Mouse (Mus musculus) thymus, postnatal 0 days (tissue): ENCODE data around the gene Rbm15. TPM values are rescaled to one million over a fixed set of nuclear protein-coding genes. Genes with fewer than 3 reads are reported as not detected.
A peak's percentile ranks its signal among the peaks of the same experiment; 100 is the strongest.
"Not testable (repeated sequence)": the region's sequence is repeated elsewhere in the genome, so short reads cannot be mapped to it uniquely, and the experiment has no call there.

ENCODE experiments used
- DNase-seq: peaks from one replicate; pipeline ENCODE4 v3.0.0-alpha.2; 2015; ENCODE audit warnings: low spot score
- polyA plus RNA-seq: library from polyadenylated mRNA; unstranded; fragments of >200 nt; fragmentation: Nextera tagmentation; extraction: Ambion mirVana; gene quantifications from 2 replicates; pipeline ENCODE4 v1.2.1, GENCODE M21; 2015

Rbm15 gene
- polyA plus RNA-seq, 1 experiment from 2014 or later = 20.3 TPM

DNA sequence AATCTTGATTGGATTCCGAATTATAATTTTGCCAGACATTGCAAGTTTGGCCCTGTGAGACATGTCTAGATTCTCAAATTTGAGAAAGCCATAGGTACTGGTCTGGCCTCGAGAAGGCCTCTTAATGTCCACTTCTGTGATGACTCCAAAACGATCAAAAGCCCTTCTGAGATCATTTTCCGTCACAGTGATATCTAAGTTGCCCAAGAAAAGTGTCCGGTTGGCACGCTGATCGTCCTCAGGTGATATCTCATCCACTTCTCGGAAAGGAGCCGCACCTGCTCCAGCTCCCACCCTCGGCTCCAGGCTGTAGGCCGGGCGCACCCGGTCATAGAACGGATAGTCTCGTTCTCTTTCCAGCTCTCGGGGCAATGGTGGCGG, 1.7 kb downstream of the Rbm15 start:
- no peak for DNase-seq

DNA sequence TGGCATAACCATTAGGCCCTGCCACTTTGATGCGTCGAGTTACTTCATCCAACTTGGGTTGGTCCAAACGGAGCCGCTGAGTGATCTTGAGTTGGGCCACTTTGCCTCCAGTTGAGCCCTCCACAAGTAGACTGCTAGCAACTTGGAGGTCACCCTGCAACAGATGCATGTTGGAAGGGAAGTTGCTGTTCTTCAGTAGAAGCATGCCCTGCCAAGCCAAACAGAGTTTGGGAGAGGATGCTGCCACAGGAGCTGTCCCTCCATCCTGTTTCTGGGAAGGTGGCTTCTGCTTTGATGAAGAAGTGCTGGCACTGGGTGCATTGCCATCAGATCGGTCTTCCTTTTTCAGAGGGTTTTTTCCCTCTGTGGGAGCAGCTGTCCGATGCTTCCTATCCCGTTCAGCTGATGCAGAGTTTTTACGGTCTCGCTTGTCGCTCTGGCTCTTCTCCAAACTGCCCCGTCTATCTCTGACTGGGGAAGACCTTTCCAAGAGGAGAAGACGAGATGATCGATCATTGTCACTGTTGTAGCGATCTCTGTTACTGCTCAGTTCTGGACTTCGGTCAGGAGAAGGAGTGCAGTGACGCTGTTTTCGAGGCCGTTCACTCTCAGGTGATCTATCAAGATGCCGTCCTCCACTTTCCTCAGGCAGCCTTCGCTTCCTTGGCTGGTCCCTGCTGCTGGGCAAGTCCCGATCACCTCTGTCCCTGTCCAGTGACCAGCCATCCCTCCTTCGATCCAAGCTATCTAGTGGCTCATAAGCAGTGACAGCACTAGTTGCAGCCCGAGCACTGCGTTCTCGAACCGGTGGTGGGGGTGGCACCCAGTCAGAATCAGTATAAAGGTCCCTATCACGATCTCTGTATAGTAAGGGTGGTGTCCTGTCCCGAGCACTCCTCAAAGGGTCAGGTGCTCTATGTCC, 2.7 kb downstream of the Rbm15 start:
- no peak for DNase-seq

DNA sequence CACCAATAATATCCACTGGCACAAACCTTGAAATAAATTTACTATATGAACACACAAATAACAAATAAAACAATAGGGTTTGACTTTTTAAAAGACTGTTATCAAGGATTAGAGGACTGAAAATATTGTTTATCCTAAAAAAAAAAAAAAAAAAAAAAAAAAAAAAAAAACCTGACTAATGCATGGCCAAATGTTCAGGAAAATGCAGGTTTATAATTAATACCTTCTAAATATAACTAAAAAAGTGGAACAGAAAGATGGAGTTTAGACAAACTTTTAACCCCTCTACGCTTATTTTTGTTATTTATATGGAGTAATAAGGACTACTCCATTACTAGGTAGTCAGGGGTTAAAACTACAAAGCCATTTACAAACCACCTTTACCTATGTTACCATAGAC, 7.0 kb downstream of the Rbm15 start:
- DNase-seq = no peak

DNA sequence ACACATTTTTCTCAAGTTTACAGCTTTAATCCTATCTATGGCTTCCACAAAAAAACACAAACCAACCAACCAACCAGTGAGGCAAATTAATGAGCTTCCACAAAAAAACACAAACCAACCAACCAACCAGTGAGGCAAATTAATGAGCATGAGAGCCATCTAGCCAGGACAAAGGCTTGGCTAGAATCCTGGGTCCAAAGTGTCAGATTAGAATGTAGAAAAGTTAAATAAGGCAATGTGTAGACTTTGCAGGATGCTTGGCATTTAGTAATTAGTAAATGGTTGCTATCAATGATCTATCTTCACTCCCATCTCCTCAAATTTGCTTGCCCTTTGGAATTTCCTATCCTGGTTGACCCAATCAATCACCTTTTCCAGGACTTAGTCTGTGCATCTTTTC, 11.7 kb downstream of the Rbm15 start:
- DNase-seq = no peak

DNA sequence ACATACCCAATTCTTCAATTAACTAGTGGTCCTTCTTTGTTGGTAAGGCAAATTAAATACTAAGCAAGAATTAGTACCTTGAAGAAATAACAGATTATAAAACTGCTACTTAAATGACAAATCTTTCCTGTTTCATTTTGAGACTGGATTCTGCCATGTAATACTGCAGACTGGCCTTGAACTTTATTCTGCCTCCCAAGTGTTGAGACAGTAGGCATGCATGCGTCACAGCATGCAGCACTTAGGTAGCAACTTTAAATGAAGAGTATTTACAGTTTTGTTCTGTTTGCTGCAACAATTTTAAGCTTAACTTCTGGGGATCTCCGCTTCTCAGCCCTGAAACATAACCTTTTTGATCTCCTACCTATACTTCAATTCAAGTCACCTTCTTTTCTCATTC, 12.3 kb downstream of the Rbm15 start:
- DNase-seq = no peak

DNA sequence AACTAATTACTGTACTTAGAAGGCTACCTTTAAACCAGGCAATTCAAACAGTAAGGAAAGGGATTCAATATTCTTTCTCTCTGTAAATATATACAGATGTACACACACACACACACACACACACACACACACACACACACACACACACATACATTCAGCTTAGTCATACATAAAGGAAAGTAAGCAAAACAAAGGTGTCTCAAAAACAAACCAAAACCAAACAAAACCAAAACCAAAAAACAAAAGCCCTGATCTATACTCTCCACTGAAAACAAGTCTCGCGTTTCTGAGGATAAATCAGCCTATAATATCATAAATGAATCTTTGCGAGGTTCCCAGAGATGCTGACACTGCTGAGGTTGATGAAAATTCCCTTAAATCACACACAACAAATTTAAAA, 16.1 kb downstream of the Rbm15 start:
- DNase-seq = no peak

DNA sequence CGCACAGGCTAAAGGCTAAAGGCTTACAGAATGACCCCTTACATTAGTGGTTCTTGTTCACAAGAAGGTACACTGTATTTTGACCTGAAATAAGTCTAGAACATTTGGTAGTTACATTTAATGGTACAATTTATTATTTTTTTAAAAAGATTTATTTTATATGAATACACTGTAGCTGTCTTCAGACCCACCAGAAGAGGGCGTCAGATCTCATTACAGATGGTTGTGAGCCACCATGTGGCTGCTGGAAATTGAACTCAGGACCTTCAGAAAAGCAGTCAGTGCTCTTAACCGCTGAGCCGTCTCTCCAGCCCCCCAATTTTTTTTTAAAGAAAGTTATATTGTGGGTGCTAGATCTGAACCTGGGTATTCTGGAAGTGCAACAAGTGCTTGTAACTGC, 36.6 kb downstream of the Rbm15 start:
- DNase-seq = not testable (repeated sequence)

DNA sequence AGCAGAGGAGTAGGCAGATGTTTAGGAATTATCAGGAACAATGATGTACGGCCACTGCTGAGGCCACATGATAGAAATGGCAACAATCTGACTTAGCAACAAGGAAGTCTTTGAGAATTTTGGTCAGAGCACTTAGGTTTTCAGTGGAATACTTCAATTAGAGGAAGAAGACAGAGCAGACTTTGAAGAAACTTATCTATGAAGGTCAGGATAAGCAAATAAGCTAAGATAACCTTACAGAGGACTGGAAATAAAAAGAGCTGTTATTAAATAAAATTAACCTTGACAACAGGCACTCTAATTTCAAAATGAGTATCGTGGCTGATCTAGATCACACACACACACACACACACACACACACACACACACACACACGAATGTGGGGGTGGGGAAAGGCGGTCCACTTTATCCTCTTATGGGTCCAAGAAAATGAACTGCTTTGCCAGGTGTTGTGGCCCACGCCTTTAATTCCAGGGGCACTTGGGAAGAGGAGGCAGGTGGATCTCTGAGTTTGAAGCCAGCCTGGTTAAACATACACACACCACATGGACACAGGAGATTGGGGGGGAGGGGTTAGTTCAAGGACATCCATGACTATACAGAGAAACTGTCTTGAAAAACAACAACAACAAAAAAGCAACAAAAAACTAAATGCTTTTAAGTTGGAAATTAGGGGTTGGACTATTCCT, 37.7 kb downstream of the Rbm15 start:
- no peak for DNase-seq

DNA sequence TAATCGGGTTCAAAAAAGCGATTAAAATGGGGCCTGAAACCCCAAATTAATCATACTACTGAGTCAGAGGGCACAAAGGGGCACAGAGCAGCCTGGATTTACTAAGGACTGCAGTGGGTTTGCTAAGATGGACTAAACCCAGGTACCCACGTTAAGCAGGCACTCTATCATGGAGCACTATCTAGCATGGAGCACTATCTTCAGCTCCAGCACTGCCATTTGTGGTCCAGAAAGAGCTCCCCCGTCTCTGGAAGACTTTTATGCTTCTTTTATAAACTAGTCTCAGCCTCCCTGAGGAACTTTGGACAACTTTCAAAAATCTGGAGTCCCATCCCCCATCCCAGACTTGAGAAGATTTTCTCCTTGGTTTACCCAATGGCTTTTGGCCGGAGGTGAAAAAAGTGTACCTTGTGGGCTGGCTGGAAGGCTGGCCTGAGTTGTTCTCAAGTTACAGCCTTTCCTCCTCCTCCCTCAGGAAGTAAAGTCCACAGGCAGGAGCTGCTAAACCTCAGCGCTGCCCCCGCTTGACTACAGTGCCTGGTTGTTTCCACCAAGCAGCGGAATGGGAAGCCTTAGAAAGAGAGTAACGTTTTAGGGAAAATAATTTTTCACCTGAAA, 42.6 kb downstream of the Rbm15 start, which contains the start of gene Slc16a4:
Gene Slc16a4, plus strand, starts transcription at position 467 of the 618 bp plus-strand sequence.
- no peak for DNase-seq

DNA sequence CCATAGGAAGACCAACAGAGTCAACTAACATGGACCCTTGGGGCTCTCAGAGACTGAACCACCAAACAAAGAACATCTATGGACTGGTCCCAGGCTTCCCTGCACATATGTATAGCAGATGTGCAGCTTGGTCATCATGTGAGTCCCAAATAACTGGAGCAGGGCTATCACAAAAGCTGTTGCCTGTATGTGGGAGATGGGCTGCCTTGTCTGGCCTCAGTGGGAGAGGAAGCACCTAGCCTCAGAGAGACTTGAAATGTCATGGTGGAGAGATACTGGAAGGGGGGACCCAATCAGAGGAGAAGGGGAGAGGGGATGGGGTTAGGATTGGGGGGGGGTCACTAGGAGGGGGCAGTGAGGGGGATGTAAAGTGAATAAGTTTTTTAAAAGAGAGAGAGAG, 46.1 kb downstream of the Rbm15 start:
- no peak for DNase-seq

DNA sequence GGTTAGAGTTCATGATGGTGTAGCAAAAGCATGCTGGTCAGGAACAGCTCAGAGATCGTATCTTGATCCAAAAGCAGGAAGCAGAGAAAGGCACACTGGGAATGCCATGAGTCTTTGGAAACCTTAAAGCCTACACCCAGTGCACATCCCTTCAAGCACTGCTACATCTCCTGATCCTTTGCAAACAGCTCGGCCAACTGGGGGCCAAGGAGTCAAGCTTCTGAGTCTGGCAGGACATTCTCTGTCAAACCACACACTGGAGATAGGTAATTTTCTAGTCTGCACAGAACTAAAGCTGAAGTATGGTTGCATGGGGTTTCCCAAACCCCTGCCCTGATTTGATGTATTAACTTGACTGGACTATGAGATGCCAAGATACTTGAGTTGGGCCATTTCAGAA, 47.4 kb downstream of the Rbm15 start:
- no peak for DNase-seq

DNA sequence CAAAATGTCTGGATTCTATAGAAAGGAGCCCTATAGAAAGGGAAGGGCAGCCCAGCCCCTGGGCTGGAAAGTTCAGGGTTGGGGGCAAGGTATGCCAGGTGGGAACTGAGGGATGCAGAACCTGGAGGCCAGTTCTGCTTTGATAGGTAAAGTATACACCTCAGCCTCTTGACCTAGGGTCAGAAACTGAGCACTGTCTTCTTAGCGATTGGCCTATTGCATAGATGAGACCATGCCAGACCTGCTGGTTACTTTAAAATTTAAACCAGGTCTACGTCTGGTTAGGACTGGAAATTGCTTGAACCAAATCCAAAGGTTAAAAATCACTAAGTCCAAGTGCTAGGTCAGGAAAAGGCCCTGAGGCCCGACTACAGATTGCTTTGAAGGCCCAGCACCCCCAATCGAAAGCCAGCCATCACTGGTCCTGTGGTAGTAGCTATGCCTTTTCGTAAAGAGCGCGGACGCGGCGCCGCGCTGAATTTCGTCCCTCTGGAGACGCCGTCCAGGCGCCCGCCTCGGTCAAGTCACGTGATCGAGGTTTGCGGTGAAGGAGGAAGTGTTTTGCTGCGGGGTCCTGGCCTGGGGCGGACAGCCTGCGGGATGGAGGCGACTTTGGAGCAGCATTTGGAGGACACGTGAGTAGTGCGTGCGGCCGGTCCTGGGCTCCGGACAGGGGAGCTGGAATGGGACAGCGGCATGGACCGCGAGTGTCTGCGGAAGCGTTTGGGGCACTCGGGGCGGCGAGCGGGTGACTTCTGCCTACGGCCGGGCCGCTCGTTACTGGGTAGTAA, 54.8 kb downstream of the Rbm15 start, which contains the start of gene Lamtor5:
Gene Lamtor5, plus strand, starts transcription at position 380 of the 791 bp plus-strand sequence.
- peak; percentile 88 for DNase-seq

DNA sequence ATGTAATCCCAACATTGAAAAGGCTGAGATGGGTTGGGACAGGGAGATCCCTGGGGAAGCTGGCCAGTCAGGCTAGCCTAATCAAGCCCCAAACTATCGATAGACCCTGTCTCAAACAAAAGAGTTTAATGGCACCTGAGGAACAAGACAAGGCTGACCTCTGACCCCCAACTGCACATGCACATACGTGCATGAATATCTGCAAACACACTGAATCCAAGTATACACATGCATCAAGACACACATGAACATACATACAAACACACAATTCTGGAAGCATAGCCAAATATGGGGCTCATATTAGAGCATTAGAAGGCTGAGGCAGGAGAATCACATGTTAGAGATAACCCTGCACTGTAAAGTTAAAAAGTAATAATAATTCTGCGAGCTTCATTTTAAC, 56.8 kb downstream of the Rbm15 start:
- no peak for DNase-seq

DNA sequence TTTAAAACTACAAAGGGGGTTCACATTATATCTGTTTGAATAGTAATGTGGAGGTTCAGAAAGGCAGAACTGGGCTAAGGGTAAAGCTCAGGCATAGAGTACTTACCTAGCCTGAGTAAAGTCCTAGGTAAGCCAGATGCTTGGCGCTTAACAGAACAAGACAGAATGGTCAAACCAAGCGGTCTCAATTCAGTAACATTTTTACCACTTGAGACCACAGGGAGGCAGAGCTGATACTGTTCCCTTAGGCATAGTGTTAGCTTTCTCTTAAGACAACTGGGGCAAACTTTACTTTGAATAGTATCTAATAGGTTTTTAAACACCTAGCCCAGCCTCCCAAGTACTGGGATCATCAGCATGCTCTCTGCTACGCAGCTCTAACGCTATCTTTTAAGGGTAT, 57.5 kb downstream of the Rbm15 start:
- DNase-seq = no peak

Other genes with a start within 250 kb of the Rbm15 start
- gene Kcna2, start 232.5 kb downstream of the Rbm15 start, polyA plus RNA-seq = 0.18 and 0.29 TPM in 2 replicates
- not detected in 2 replicates for gene Kcna10, start 150.6 kb downstream of the Rbm15 start, polyA plus RNA-seq
- 1.2 and 1.3 TPM in 2 replicates for gene Cym, start 111.9 kb downstream of the Rbm15 start, polyA plus RNA-seq
- 0.92 and 1.7 TPM in 2 replicates for gene A630076J17Rik, start 103.1 kb downstream of the Rbm15 start, polyA plus RNA-seq
- 0.08 and 0.22 TPM in 2 replicates for gene Prok1, start 94.0 kb downstream of the Rbm15 start, polyA plus RNA-seq
- gene Lamtor5, start 54.8 kb downstream of the Rbm15 start, polyA plus RNA-seq = 250 and 260 TPM in 2 replicates
- 0.51 and 0.92 TPM in 2 replicates for gene Slc16a4, start 42.4 kb downstream of the Rbm15 start, polyA plus RNA-seq
- gene Kcnc4, start 125.9 kb upstream of the Rbm15 start, polyA plus RNA-seq = not detected in 2 replicates
- 0.17 and 0.33 TPM in 2 replicates for gene Slc6a17, start 184.3 kb upstream of the Rbm15 start, polyA plus RNA-seq
- not detected in 2 replicates for gene Ubl4b, start 221.4 kb upstream of the Rbm15 start, polyA plus RNA-seq